Comparison of ENCODE assay signal across 2 mouse cellular contexts in the genomic region with DNA sequence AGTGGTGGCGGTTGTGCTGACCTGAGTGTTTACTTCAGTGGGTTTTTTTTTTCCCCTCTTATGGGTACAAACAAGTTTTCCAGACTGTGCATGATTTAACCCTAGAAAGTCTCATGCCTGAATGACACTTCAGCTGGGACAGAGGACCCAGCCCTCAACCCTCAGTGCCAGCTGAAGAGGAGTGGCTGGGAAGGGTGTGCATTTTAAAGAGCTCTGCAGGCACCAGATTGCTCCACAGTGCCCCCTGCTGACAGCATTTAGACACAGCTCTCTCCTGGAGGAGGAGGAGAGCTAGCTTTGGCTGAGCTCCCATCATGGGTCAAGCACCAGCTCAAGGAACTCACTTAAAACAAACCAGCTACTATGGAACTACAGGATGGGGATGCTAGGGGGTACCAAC.
TF ChIP-seq lines count a peak whose summit lies in the region.

No protein-coding gene starts in this region.

TF ChIP-seq in C2C12, 6 proteins besides CTCF, POLR2A, EP300 and RAD21 (continued from another document):
- TF ChIP-seq MYOG (IDR thresholded peaks at IDR 0.05; ENCODE audit: control insufficient read depth, extremely low read depth, insufficient read length): no peak
- TF ChIP-seq CEBPB (IDR thresholded peaks at IDR 0.05; ENCODE audit: low read depth): no peak
- TF ChIP-seq MAX (IDR thresholded peaks at IDR 0.05): no peak

TF ChIP-seq in myocyte, 11 proteins besides CTCF, POLR2A, EP300 and RAD21 (continued from another document):
- TF ChIP-seq MYOD1 (IDR thresholded peaks at IDR 0.05; ENCODE audit: control insufficient read depth in 1 of 3, insufficient read length in 2 of 3, low read depth in 2 of 3) (peak in 1 of 3 experiments; percentile 63), E2F4 (IDR thresholded peaks at IDR 0.05; ENCODE audit: insufficient read depth) (no peak)
TF ChIP-seq in myocyte: peak in this region for 2.
